ENCODE assay signal across 13 mouse cellular contexts in genomic region chr12:80361655-80362054, GRCm38 (mm10).
"Had no signal": no experiment of that assay in that cellular context is flagged by ENCODE, and none has a peak within 500 bp of the region (broad histone marks: within the 10 kb centered on the region; RNA-seq: fewer than 3 reads in every experiment).

No protein-coding gene starts in this region.

- H3K4me3 ChIP-seq: layer of hippocampus, adult 2 months; midbrain, embryonic 13.5 days; neural tube, embryonic 12.5 days; stomach, embryonic 15.5 days had no signal

- ATAC-seq: midbrain, embryonic 13.5 days had no signal

- H3K9me3 ChIP-seq: midbrain, embryonic 13.5 days; neural tube, embryonic 12.5 days; stomach, embryonic 15.5 days had no signal

- H3K4me2 ChIP-seq: midbrain, embryonic 13.5 days; neural tube, embryonic 12.5 days; stomach, embryonic 15.5 days had no signal

- DNase-seq: kidney, adult 18-20 months; kidney, postnatal 10 days; kidney, postnatal 4 days; lung, adult 2 months; lung, postnatal 14 days; right cerebral cortex, postnatal 14 days; thymus, postnatal 4 days had no signal

- H3K9ac ChIP-seq: liver, embryonic 14.5 days; midbrain, embryonic 13.5 days; neural tube, embryonic 12.5 days; stomach, embryonic 15.5 days had no signal

- H3K27me3 ChIP-seq: midbrain, embryonic 13.5 days; neural tube, embryonic 12.5 days; stomach, embryonic 15.5 days had no signal

- H3K27ac ChIP-seq: layer of hippocampus, adult 2 months; liver, embryonic 14.5 days; macrophage; midbrain, embryonic 13.5 days; neural tube, embryonic 12.5 days; stomach, embryonic 15.5 days had no signal
